Mouse (Mus musculus): ENCODE measurements around the gene Vmn1r55.
A peak's percentile ranks its signal among the peaks of the same experiment; 100 is the strongest.
"Not testable (repeated sequence)": the region's sequence is repeated elsewhere in the genome, so short reads cannot be mapped to it uniquely, and the experiment has no call there.

Gene Vmn1r55

DNA sequence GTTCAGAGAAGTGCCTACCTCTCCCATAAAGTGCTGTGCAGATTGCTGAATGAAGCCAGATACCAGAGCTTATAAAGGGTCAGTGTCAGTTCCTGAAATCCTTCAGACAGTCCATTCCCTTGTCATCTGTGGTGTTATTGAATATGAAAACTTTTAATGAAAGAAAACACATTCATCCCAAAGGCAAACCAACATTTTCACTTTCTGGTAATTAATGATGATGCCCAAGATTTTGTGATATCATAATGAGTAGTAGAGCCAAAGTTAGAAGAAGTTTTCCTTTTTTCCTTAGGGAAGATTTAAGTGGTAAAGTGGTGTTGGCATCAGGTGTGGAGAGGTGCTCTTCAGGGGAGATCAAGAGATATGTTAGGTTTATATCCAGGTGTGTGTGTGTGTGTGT, at the start of gene Vmn1r55:
Gene Vmn1r55, minus strand, starts transcription at position 101 of the 400 bp plus-strand sequence.
- DNase-seq (ENCODE audit: low spot score), result not testable (repeated sequence)

DNA sequence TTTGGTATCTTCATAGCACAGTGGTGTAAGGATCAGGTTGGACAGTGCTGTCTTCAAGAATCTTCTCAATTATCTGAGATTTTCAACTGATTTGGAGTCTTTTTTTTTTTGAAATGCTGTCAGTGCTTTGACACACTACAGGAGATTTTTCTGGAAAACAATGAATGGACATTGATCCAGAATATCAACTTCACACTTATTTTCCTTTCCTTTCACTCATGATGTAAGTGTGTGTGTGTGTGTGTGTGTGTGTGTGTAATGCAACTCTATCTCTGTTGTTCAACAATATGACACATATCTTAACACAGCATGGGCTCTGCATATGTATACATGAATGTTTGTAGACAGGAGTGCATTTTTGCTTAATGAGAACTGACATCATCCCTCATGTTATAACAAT, 47.2 kb upstream of the Vmn1r55 start, which contains the start of gene Vmn1r56:
Gene Vmn1r56, minus strand, starts transcription at position 101 of the 400 bp plus-strand sequence.
- DNase-seq (ENCODE audit: low spot score), result not testable (repeated sequence)

DNA sequence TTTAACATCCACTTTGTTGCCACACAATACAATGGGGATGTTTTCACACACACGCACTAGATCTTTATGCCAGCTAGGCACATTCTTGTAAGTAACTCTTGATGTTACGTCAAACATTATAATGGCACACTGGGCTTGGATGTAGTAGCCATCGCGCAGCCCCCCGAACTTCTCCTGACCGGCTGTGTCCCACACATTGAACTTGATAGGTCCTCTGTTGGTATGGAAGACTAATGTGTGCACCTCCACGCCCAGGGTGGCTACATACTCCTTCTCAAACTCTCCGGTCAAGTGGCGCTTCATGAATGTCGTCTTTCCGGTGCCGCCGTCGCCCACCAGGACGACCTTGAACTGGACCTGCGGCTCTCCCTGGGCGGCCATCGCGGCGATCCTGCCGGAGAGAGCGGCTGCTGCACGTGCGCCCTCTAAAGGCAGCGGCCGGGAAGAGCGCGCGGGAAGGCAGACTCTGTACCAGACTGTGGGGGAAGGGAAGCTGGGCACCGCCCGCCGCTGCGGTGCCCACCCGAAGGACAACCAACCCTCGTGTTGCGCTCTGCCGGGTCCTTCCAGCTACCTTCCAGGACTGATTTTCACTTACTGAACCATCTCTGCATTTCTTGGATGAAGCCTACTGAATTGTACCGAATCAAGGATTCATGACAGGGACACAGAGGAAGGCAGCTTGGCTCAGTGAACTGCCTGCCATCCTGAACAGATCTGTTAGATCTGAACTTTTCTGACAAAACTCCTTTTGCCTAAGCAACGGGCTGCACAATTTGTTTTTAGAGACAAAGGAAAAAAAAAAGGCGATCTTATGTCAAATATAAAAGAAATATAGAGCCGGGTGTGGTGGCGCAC, 23.7 kb downstream of the Vmn1r55 start, which contains the start of gene Rasl2-9:
Gene Rasl2-9, minus strand, starts transcription at position 402 of the 858 bp plus-strand sequence.
- DNase-seq (ENCODE audit: low spot score), result peak; percentile 58

DNA sequence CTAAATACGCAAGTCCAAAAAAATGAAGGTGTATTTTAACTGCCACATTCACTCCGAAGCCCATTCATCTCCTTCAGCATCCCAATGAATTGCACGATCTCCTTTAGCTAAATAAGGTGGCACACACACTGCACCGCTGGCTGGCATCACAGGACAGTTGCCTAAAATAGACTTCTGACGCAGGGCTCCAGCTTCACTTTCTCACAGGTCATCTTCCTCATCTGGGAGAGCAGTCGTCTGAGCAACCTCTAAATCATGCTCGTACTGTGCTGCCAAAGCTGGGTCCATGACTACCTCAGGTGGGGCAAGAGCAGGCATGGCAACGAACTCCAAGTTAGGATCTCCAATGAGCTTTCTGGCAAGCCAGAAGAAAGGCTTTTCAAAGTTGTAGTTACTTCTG, 24.4 kb downstream of the Vmn1r55 start:
- no peak for DNase-seq (ENCODE audit: low spot score)

DNA sequence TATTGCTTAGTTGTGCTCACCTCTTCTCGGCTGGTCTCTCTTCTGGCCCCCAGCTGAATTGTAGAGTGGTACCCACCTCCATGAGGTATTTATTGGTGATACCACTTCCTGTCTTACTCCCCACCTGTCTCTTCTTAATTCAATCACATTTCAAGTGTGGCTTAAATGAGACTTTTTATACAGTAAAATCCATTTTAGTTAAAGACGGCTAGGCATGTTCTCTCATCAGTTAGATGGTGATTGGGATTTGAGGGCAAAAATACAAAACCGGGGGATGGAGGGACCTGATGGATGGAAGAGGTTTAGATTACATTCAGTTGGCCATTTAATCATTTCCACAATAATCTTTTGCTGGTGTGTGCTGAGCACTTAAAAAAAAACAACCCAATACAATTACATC, 32.6 kb downstream of the Vmn1r55 start, which contains the start of gene Rfpl4:
Gene Rfpl4, minus strand, starts transcription at position 101 of the 400 bp plus-strand sequence.
- DNase-seq (ENCODE audit: low spot score), result no peak

DNA sequence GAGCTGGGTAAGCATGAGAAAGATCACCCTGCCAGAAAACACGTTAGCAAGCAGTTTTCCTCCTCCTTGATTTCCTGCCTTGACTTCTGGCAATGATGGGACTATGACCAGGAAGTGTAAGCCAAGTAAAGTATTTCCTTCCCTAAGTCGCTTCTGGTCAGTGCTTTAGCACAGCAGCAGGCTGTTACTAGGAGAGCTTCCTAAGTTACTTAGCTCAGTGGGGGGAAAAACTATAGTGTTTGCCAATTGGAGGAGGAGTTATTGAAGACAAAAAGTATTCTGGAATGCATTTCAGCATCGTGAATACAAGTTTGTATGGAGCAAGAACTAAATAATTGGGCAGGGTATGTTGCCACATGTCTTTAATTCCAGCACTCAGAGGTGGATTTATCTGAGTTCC, 36.8 kb downstream of the Vmn1r55 start:
- DNase-seq (ENCODE audit: low spot score), result no peak

DNA sequence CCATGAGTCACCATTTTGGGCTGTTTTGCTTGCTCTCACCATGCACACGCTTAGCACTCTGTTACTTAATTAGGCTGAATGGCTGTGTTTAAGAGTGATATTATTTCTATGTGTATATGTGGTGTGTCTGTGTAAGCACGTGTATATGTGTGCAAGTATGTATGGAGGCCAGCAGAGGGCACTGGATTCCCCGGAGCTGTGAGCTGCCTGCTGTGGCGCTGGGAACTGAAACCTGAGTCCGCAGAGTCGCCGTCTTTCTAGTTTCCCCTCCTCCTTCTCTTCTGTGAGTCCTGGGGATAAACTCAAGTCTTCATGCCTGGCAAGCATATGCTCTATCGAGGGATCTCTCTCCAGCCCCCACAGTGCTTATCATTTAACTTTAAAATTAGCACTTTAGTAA, 40.2 kb downstream of the Vmn1r55 start:
- DNase-seq (ENCODE audit: low spot score), result no peak

DNA sequence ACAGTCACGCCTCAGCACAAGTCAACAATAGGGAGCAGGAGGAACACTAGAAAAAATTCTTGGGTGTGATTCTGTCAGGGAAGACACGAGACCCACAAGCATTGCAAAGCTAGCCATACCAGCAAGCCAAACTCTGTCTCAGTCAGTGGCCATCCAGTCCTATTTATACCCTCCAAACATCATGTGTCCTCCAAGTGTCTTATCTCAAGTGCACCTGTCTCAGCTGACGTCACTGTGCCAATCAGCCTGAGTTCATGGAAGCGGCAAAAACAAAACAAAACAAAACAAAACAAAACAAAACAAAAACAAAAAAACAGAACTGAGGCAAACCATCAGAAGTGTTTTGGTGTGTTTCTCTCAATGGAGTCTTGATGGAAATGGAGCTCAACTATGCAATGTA, 41.2 kb downstream of the Vmn1r55 start:
- no peak for DNase-seq (ENCODE audit: low spot score)

DNA sequence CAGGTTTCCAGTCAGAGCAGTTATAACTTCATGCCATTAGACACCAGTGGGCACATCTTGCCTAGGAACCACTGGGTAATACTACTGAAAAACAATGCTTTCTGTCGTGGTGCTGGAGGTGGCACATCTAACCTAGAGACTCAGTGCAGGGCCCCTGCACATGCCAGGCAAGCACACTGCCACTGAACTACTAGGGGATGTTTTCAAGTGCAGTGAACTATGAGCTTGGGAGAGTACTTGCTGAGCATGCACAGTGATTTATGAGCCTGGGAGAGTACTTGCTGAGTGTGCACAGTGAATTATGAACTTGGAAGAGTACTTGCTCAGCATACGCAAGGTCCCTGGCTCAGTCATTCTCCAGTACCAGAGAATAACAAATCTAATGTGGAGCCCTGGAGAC, 46.9 kb downstream of the Vmn1r55 start:
- DNase-seq (ENCODE audit: low spot score), result no peak

DNA sequence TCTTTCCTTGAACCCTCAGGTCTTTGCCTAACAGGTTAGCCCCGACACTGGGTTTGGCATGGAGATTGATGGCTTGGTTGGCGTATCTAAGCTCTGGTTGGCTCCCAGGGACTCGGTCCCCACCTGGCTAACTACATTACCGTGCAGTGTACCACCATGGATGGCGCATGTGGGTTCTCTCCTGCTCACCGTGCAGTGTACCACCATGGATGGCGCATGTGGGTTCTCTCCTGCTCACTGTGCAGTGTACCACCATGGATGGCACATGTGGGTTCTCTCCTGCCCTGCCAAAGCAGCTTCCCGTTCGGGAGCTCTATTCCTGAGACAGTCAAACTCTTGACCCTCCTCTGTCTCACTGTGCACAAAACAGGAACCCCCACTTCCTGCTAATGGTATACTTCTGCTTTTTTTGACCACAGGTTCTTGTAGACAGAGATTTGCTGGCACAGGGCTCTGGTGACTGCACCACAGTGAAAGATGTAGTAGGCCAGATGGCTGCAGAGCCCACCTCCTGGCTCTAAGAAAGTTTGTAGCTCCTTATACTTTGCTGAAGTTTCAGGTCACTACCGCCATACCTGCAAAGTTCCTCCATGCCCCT, 48.3 kb downstream of the Vmn1r55 start:
- DNase-seq (ENCODE audit: low spot score), result no peak

DNA sequence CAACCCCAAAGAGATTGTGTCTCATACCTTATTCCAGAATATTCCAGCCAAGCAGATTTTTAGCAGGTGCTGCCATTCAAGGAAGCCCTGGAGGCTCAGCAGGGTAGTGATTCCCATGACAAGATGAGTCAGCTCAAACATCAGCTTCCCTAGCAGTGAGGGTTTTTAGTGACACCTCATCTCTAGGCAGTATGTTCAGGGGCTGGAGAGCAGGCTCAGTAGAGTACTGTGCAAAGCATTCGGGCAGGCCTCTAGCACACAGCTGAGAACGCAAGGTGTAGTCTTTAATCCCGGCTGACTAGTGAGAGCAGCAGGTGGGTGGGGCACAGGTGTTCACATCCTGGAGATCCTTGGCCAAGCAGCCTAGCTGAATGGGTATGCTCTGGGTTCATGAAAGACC, 49.7 kb downstream of the Vmn1r55 start:
- no peak for DNase-seq (ENCODE audit: low spot score)

DNA sequence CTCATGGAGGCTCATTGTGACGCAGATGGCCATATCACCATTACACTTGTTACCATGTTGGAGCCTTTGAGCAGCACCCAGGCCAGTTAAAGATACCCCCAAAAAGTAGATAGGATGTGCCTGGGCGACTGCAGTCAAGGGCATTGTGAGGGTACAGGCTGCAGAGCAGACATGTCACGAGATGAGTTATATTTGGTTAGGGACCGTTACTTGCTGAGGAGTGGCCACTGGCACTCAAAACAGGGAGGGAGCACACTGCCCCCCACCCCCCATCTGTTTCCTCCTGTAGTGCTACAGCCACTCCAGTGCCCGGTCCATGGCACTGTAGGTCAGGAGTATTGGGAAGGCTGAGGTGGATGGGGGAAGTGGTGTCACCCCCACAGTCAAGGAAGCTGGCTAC, 50.7 kb downstream of the Vmn1r55 start:
- no peak for DNase-seq (ENCODE audit: low spot score)

DNA sequence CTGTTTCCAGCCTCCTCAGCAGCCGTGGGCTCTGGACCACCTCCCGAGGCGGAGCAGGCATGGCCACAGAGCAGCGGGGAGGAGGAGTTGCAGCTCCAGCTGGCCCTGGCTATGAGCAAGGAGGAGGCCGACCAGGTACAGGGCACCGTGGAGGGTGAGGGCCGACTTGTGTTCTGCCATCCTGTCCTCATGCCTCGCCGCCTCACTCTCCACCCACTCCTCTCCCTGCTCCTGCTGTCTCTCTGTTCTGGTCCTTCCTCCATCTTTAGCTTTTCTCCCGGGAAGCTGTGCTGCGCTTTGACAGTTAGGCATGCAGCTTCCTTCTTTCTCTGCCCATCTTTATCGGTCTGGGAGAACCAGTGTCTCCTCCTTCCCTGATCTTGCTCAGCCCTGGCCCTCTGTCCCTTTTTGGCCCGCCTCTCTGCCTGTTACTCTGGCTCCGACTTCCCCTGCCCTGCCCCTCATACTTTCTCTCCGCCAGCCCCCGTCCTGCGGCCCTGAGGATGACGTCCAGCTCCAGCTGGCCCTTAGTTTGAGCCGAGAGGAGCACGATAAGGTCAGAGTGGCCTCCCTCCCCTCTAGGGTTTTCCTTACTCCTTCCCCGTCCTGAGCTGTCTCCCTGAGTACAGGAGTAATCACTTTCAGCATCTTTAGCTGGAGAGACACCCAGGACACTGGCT, 56.5 kb downstream of the Vmn1r55 start:
- DNase-seq (ENCODE audit: low spot score), result no peak

DNA sequence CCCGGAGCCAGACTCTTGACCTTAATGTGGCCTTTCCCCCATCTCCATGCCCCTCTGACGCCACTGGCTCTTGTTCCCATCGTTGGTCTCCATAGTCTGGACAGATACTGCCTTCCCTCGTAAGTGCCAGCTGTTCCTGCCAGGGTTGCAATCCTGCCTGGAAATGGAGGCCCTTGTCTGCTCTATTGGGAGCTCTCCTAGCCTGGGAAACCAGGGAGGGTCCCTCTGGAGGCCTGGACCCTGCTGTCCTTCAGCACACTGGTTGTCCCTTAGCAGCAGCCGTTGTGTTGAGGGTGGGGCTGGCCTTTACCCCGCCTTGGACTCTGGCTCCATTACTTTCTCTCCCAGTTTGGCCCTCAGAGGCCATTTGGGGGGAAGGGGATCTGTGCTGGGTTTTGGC, 57.1 kb downstream of the Vmn1r55 start:
- no peak for DNase-seq (ENCODE audit: low spot score)

DNA sequence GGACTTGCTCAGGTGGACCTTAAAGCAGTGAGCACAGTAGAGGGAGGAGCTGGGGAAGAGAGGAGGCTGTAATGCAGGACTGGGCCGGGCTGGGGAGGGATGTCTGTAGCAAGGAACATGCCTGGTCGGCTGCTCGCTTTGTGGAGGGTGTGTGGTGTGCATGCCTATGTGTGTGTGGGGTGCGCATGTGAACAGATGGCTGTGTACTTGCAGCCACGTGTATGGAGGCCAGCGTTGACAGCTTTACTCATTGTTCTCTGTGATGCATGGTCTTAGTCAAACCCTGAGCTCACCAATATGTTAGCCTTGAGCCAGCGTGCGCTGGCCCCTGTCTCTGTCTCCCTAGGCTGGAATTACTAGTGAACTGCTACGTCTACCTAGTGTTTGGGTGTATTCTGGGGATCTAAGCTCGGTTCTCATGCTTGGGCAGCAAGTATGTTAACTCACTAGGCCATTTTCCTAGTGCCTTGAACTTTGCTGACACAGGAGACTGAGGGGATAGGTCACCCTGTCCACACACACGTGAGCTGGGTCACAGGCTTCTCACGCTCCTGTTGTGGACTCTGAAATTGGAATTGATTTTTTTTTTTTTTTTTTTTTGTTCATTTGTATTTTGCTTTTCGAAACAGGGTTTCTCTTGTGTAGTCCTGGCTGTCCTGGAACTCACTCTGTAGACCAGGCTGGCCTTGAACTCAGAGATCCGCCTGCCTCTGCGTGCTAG, 58.3 kb downstream of the Vmn1r55 start:
- DNase-seq (ENCODE audit: low spot score), result no peak

DNA sequence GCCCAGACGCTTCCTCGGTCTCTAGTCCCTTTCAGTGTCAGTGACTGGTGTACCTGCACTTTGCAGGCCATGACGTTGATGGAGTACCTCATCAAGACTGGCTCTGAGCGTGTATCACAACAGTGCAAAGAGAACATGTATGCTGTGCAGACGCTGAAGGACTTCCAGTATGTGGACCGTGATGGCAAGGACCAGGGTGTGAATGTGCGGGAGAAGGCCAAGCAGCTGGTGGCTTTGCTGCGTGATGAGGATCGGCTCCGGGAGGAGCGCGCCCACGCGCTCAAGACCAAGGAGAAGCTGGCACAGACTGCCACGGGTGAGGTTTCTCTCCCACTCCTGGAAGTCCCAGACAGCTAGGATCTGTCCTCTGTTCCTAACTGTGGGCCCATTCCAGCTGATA, 59.6 kb downstream of the Vmn1r55 start:
- DNase-seq (ENCODE audit: low spot score), result no peak

DNA sequence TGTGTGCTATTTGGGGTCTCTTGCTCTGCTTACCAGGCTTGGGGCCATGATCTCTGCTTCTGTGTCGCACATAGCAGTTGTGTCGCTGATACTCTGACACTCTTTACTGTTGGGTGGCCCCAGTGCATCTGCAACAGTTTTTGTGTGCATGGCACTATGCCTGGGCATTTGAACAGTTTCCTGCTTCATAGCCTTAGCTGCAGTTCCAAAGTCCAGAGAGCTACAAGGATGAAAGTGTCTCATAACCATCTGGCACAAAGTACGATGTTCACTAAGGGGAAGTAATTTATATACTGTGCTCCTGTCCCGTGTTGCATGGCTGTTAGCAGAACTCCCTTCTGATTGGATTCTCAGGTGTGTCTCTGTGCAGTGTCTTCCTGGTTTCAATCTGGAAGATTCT, 61.6 kb downstream of the Vmn1r55 start:
- DNase-seq (ENCODE audit: low spot score), result no peak

DNA sequence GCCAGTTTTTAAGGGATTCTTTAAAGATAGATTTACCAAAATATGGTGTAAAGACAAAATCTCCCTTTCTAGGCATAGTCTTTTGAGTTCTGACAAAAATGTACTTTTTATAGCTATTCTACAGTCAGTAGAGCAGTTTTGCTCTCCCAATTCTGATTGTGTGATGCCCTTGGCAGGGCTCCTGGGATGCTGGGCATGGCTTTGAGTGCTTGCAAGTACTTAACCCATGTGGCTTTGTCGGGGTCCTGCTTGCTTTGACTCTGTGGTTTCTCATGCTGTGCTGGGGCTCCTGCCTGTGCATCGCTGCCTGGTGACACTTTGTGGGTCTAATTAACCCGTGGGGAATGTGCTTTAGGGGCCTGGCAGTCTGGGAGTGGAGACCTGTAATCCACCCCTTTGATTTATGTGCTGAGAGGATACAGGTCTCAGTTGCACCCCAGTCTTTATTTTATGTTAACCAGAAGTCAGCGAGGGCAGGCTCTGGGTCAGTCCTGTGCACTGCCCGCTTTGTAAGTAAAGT, 62.5 kb downstream of the Vmn1r55 start:
- DNase-seq (ENCODE audit: low spot score), result no peak

DNA sequence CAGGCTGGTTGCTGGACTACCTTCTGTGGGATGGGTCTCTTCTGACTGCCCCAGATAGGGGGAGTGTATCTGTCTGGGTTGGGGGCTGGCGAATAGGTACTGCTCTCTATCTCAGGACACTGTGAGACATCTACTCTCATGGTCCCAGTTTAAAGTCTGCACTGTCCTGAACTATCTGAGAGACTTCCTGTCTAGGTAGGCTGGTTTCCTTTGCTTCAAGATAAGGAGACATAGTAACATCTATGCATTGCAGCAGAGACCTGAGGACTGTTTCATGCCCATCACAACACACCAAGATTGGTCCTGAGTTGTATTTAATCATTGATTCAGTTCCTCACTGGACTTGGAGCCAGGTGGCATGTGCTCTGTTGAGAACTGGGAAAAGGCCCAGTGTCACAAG, 64.0 kb downstream of the Vmn1r55 start:
- DNase-seq (ENCODE audit: low spot score), result no peak

DNA sequence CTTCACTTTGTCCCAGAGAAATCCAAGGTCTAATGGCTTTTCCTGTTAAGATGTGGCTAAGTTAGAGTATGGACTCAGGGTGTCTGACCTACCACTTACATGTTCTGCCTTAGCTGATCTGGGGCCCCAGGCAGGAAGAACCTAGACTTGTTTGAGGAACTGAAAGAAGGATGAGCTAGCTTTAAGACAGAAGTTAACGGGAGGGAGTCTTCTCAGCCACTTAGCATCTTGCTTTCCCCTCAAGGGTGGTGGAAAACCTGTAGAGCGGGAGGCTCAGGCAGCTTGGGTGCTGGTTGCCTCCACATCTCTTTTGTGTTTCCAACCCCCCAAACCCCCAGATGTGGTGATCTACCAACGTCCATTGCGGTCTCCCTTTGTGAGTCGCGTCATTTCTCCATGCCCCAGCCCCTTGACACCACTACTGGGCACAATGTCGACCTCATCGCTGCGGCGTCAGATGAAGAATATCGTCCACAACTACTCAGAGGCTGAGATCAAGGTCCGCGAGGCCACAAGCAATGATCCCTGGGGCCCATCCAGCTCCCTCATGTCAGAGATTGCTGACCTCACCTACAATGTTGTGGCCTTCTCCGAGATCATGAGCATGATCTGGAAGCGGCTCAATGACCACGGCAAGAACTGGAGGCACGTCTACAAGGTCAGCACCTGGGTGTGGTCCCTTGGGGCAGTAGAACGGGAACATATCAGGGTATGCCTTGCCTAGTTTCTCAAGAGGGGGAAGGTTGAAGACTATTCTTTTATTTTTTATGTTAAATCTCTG, 66.0 kb downstream of the Vmn1r55 start:
- no peak for DNase-seq (ENCODE audit: low spot score)

DNA sequence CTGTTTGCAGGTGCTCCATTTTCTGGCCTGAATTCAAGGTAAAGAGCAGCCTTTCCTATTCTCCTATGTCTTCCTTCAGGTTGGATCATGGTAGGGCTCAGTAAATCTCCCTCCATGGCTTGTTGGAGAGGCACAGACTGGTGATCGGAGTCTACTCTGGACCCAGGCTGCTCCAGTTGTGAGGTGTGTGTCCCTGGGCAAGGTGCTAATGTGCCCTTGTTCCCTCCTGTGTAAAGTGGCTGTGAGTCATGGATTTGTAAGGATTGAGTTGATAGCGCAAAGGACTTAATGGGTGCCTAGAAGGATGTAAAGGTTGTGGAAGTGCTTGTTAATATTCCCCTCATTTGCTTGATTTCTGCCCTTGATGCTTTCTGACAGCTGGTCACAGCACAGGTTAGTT, 67.5 kb downstream of the Vmn1r55 start:
- DNase-seq (ENCODE audit: low spot score), result no peak

Measured in yolk sac, embryonic 10.5 days (tissue).